Mouse (Mus musculus): ENCODE results near the gene Gse1. TPM values are rescaled to one million over a fixed set of nuclear protein-coding genes. Genes with fewer than 3 reads are reported as not detected.

Gene Gse1
- polyA plus RNA-seq, 1 experiment, result 14.7 TPM

GRCm38 (mm10) chr8:120381865-120382264 lies 153.6 kb downstream of the Gse1 start:
- Histone ChIP-seq H3K4me3 (no peak overlapping the region), H3K4me2 (ENCODE audit: low read depth) (peak overlapping the region; percentile 67), H3ac (ENCODE audit: control insufficient read depth, insufficient read length) (no peak overlapping the region), H3K79me2 (ENCODE audit: control insufficient read depth, insufficient read depth) (no peaks in the 10 kb centered on the region), H3K36me3 (ENCODE audit: control insufficient read depth, insufficient read depth) (no peaks in the 10 kb centered on the region), H3K27me3 (ENCODE audit: control insufficient read depth, insufficient read depth, insufficient read length) (no peaks in the 10 kb centered on the region)
- TF ChIP-seq MYOD1 (IDR thresholded peaks at IDR 0.05; ENCODE audit: control insufficient read depth in 1 of 3, insufficient read length in 2 of 3, low read depth in 2 of 3) (no peak), E2F4 (IDR thresholded peaks at IDR 0.05; ENCODE audit: insufficient read depth) (no peak), CEBPB (IDR thresholded peaks at IDR 0.05; ENCODE audit: insufficient read depth, poor library complexity, severe bottlenecking) (no peak)

DNA sequence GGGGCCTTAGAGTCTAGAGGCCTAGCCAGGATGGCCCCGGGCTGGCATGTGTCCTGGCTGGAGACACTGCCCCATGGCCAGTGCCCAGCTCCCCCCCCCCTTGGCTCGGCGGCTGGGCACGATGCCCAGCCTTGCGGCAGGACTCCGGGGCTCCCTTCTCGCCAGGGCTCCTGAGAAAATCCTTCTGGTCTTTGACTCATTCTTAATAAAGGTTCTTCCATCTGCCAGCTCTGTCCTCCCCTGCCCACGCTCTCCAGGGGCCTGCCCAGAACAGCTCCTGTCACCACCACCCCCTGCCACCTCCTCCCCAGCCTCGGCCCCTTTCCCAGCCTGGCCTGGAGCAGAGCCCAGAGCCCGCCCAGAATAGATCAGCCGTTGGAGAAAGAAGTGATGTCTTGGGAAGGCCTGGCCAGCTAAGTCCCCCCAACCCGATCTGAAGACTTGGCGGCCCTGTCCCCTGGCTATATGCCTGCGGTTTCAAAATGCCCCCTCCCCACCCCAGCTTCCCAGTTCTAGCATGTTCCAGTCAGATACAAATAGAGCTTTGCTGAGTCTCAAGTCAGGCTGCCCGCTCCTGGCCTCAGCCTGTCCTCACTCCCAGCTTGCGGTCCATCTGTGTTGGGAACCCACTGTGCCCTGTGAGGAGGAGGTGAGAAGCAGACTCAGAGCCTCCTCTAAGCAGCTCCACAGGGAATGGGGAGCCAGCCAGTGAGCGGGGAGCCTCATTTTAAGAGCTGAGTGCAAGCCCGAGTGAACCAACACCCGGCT lies 154.4 kb downstream of the Gse1 start:
- peak overlapping the region; percentile 79 for H3K4me2 ChIP-seq (ENCODE audit: low read depth)
- no peaks in the 10 kb centered on the region for H3K36me3 ChIP-seq (ENCODE audit: control insufficient read depth, insufficient read depth)
- TF ChIP-seq USF1 (IDR thresholded peaks at IDR 0.05; ENCODE audit: low read depth), result no peak
- peak in 2 of 3 experiments; percentile 24 to 67 for TF ChIP-seq MYOD1 (IDR thresholded peaks at IDR 0.05; ENCODE audit: control insufficient read depth in 1 of 3, insufficient read length in 2 of 3, low read depth in 2 of 3)
- no peak for TF ChIP-seq MAX (IDR thresholded peaks at IDR 0.05; ENCODE audit: low read depth)
- TF ChIP-seq MYOG (IDR thresholded peaks at IDR 0.05; ENCODE audit: control insufficient read depth in 1 of 3, insufficient read depth in 1 of 3, insufficient read length in 2 of 3, low read depth in 2 of 3), result peak in 1 of 3 experiments; percentile 62
- no peaks in the 10 kb centered on the region for H3K79me2 ChIP-seq (ENCODE audit: control insufficient read depth, insufficient read depth)
- no peak overlapping the region for H3ac ChIP-seq (ENCODE audit: control insufficient read depth, insufficient read length)
- no peak overlapping the region for H3K4me3 ChIP-seq
- H3K27me3 ChIP-seq (ENCODE audit: control insufficient read depth, insufficient read depth, insufficient read length), result no peaks in the 10 kb centered on the region

GRCm38 (mm10) chr8:120383204-120383560 lies 154.9 kb downstream of the Gse1 start:
- H3ac ChIP-seq (ENCODE audit: control insufficient read depth, insufficient read length), result no peak overlapping the region
- H3K27me3 ChIP-seq (ENCODE audit: control insufficient read depth, insufficient read depth, insufficient read length), result no peaks in the 10 kb centered on the region
- no peak overlapping the region for H3K4me3 ChIP-seq
- H3K36me3 ChIP-seq (ENCODE audit: control insufficient read depth, insufficient read depth), result no peaks in the 10 kb centered on the region
- H3K4me2 ChIP-seq (ENCODE audit: low read depth), result peak overlapping the region; percentile 79
- TF ChIP-seq MYOG (IDR thresholded peaks at IDR 0.05; ENCODE audit: control insufficient read depth in 1 of 3, insufficient read depth in 1 of 3, insufficient read length in 2 of 3, low read depth in 2 of 3) (no peak), CEBPB (IDR thresholded peaks at IDR 0.05; ENCODE audit: insufficient read depth, poor library complexity, severe bottlenecking) (no peak)
- no peaks in the 10 kb centered on the region for H3K79me2 ChIP-seq (ENCODE audit: control insufficient read depth, insufficient read depth)

DNA sequence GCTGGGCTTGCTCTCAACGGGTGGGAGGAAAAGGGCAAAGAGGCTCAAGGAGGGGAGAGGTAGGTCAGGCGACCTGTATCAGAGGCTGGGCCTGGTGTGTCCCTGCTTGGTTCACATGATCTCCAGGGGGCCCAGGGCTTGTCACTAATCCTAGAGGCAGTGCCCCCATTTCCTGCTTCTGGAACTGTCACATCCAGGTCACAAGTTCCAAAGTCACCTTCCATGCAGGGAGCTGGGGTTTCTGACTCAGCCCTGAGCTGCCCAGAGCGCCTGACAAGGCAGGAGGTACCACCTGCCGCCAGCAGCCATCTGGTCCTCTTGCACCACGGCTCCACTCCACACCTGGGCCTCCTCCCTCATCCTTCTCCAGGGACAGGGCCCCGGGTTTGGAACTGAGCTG lies 155.5 kb downstream of the Gse1 start:
- H3K36me3 ChIP-seq (ENCODE audit: control insufficient read depth, insufficient read depth), result no peaks in the 10 kb centered on the region
- no peak overlapping the region for H3K4me3 ChIP-seq
- H3K4me2 ChIP-seq (ENCODE audit: low read depth), result no peak overlapping the region
- TF ChIP-seq MYOD1 (IDR thresholded peaks at IDR 0.05; ENCODE audit: control insufficient read depth in 1 of 3, insufficient read length in 2 of 3, low read depth in 2 of 3) (peak in 1 of 3 experiments; percentile 79), POLR2A (IDR thresholded peaks at IDR 0.05; ENCODE audit: insufficient read length, low read depth) (no peak), REST (IDR thresholded peaks at IDR 0.05; ENCODE audit: insufficient read depth, insufficient read length) (no peak), USF1 (IDR thresholded peaks at IDR 0.05; ENCODE audit: low read depth) (no peak), POLR2AphosphoS2 (IDR thresholded peaks at IDR 0.05; ENCODE audit: insufficient read length, low read depth) (no peak)
- no peaks in the 10 kb centered on the region for H3K79me2 ChIP-seq (ENCODE audit: control insufficient read depth, insufficient read depth)
- no peaks in the 10 kb centered on the region for H3K27me3 ChIP-seq (ENCODE audit: control insufficient read depth, insufficient read depth, insufficient read length)
- H3ac ChIP-seq (ENCODE audit: control insufficient read depth, insufficient read length), result no peak overlapping the region

DNA sequence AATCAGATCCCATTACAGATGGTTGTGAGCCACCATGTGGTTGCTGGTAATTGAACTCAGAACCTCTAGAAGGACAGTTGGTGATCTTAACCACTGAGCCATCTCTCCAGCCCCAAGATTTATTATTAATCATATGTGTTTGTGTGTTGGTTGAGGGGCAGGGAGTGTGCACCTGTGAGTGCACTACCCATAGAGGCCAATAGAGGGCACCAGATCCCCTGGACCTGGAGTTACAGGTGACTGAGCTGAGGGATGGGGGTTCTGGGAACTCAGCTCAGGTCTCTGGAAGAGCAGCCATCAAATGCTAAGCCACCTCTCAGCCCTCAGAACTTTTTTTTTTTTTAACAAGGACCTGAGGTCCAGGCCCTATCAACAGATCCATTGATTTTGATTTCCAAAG lies 156.5 kb downstream of the Gse1 start:
- no peak for TF ChIP-seq USF1 (IDR thresholded peaks at IDR 0.05; ENCODE audit: low read depth)
- no peak for TF ChIP-seq POLR2AphosphoS2 (IDR thresholded peaks at IDR 0.05; ENCODE audit: insufficient read length, low read depth)
- TF ChIP-seq MYOG (IDR thresholded peaks at IDR 0.05; ENCODE audit: control insufficient read depth in 1 of 3, insufficient read depth in 1 of 3, insufficient read length in 2 of 3, low read depth in 2 of 3), result no peak
- TF ChIP-seq E2F4 (IDR thresholded peaks at IDR 0.05; ENCODE audit: insufficient read depth), result no peak
- no peak for TF ChIP-seq MAX (IDR thresholded peaks at IDR 0.05; ENCODE audit: low read depth)
- no peak for TF ChIP-seq TCF3 (IDR thresholded peaks at IDR 0.05; ENCODE audit: insufficient read length, low read depth)
- H3K36me3 ChIP-seq (ENCODE audit: control insufficient read depth, insufficient read depth), result no peaks in the 10 kb centered on the region
- H3K27me3 ChIP-seq (ENCODE audit: control insufficient read depth, insufficient read depth, insufficient read length), result no peaks in the 10 kb centered on the region
- no peak overlapping the region for H3ac ChIP-seq (ENCODE audit: control insufficient read depth, insufficient read length)
- H3K79me2 ChIP-seq (ENCODE audit: control insufficient read depth, insufficient read depth), result no peaks in the 10 kb centered on the region
- H3K4me3 ChIP-seq, result no peak overlapping the region
- H3K4me2 ChIP-seq (ENCODE audit: low read depth), result no peak overlapping the region

- Histone ChIP-seq H3K27me3 (ENCODE audit: control insufficient read depth, insufficient read depth, insufficient read length) (no peaks in the 10 kb centered on the region), H3K36me3 (ENCODE audit: control insufficient read depth, insufficient read depth) (no peaks in the 10 kb centered on the region), H3K79me2 (ENCODE audit: control insufficient read depth, insufficient read depth) (no peaks in the 10 kb centered on the region), H3ac (ENCODE audit: control insufficient read depth, insufficient read length) (no peak overlapping the region), H3K4me2 (ENCODE audit: low read depth) (no peak overlapping the region), H3K4me3 (no peak overlapping the region)
- TF ChIP-seq REST (IDR thresholded peaks at IDR 0.05; ENCODE audit: insufficient read depth, insufficient read length) (no peak), POLR2A (IDR thresholded peaks at IDR 0.05; ENCODE audit: insufficient read length, low read depth) (no peak), TCF3 (IDR thresholded peaks at IDR 0.05; ENCODE audit: insufficient read length, low read depth) (no peak), TCF12 (IDR thresholded peaks at IDR 0.05; ENCODE audit: insufficient read depth, poor library complexity, severe bottlenecking) (no peak), MYOG (IDR thresholded peaks at IDR 0.05; ENCODE audit: control insufficient read depth in 1 of 3, insufficient read depth in 1 of 3, insufficient read length in 2 of 3, low read depth in 2 of 3) (no peak), CEBPB (IDR thresholded peaks at IDR 0.05; ENCODE audit: insufficient read depth, poor library complexity, severe bottlenecking) (no peak), USF1 (IDR thresholded peaks at IDR 0.05; ENCODE audit: low read depth) (no peak), E2F4 (IDR thresholded peaks at IDR 0.05; ENCODE audit: insufficient read depth) (no peak), MAX (IDR thresholded peaks at IDR 0.05; ENCODE audit: low read depth) (no peak), POLR2AphosphoS2 (IDR thresholded peaks at IDR 0.05; ENCODE audit: insufficient read length, low read depth) (no peak), SRF (IDR thresholded peaks at IDR 0.05; ENCODE audit: control insufficient read depth, insufficient read length, low read depth) (no peak)
Measured at GRCm38 (mm10) chr8:120388246-120388645, 160.0 kb downstream of the Gse1 start.

All from myocyte (in vitro differentiated cells).